Mouse (Mus musculus) ES-E14 (cell line): Measurements from ENCODE around the gene S100a4.

Experiments used
- CHD2 ChIP-seq: IDR thresholded peaks from 2 replicates; pipeline ENCODE4 v1.6.1; 2014; ENCODE audit warnings: mild to moderate bottlenecking, low read depth, low read length, inconsistent platforms
- HCFC1 ChIP-seq: IDR thresholded peaks from 2 replicates; pipeline ENCODE4 v1.6.1; 2012; ENCODE audit warnings: low read length, inconsistent platforms, borderline replicate concordance; ENCODE audit not compliant: insufficient read depth
- MAFK ChIP-seq: IDR thresholded peaks from 2 replicates; pipeline ENCODE4 v1.6.1; 2014; ENCODE audit warnings: mild to moderate bottlenecking, low read depth, low read length, inconsistent platforms; ENCODE audit not compliant: insufficient read depth
- ZC3H11A ChIP-seq: IDR thresholded peaks from 2 replicates; pipeline ENCODE4 v1.6.1; 2012; ENCODE audit warnings: low read depth, mild to moderate bottlenecking, inconsistent platforms, low read length, borderline replicate concordance
- ZNF384 ChIP-seq: IDR thresholded peaks from 2 replicates; pipeline ENCODE4 v1.6.1; 2012; ENCODE audit warnings: low read depth, low read length, inconsistent platforms

DNA sequence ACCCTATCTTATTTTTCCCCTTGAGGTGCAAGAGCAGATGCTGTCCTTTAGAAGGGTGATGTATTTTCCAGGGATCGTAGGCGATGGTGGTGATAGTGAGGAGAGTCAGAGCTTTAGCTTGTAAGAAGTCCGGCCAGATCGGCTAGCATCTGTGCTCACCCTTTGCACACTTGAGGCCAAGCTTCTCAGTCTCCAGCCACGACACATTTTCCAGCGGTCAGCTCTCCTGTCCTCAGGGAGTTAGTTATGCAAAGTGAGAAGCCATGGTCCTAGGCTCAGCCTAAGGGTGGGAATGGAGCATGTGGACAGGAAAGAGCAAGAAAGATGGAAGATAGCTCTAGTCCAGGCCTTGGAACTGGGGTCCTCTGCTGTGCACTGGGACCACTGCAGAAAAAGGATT, 6.8 kb upstream of the S100a4 start:
- TF ChIP-seq ZC3H11A (no peak), HCFC1 (no peak), MAFK (no peak), ZNF384 (no peak), CHD2 (no peak)
